Mouse (Mus musculus): ENCODE results near the gene C1d. TPM values are rescaled to one million over a fixed set of nuclear protein-coding genes. Genes with fewer than 3 reads are reported as not detected.

C1d gene
- total RNA-seq (2023): 10 to 100 TPM; 24.2 to 32.0 TPM

GRCm38 (mm10) chr11:17257443-17257842, at the start of gene C1d:
C1d (plus strand) TSS chr11:17257579.

GRCm38 (mm10) chr11:17211258-17212140, 45.9 kb upstream of the C1d start, which contains the start of gene Pno1:
Pno1 (minus strand) TSS chr11:17211568.

Other genes with a start within 250 kb of the C1d start
- gene Cnrip1, start 206.0 kb upstream of the C1d start, total RNA-seq (2023): 1 to 10 TPM in 1 of 2 experiments, under 1 TPM in 1; 0.90 to 1.2 TPM
- gene Plek, start 205.2 kb upstream of the C1d start, total RNA-seq (2023): 100 to 1,000 TPM; 301 to 310 TPM
- gene Ppp3r1, start 98.3 kb upstream of the C1d start, total RNA-seq (2023): 10 to 100 TPM; 63.7 to 68.8 TPM
- gene Wdr92, start 75.5 kb upstream of the C1d start, total RNA-seq (2023): 1 to 10 TPM; 4.4 to 4.8 TPM
- gene Pno1, start 46.0 kb upstream of the C1d start, total RNA-seq (2023): 10 to 100 TPM; 10.0 to 12.7 TPM